In the genomic region with DNA sequence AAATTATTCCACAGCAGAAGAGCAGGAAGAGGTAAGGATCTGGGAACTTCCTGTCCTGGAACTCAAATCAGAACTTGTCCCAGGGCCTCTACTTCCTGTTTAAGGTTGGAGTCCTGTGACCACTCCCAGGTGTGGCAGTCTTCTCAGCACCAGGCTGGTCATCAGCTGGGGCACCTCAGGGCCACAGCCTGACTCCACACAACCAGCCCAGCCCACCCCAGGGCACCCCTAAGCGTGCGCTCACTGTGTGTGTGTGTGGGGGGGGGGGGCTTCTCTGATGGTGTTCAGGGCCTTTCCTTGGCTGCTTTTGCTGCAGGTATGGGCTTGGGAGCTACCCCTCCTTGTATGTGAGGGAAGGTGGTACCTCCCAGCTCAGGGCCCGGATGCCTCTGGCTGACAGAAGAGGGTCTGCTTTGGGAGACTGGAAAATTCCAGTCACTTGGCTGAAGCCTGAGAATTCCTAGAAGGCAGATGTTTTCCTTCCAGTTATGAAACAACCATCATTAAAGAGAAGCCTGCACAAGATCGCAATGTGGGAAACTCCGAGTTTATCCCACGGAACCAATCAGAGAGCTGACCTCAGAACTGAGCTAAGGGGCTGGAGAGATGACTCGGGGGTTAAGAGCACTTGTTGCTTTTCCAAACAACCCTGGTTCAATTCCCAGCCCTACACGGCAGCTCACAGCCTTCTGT, we compare ENCODE assay signal across 11 mouse cellular contexts. TPM values are rescaled to one million over a fixed set of nuclear protein-coding genes. Genes with fewer than 3 reads are reported as not detected.
A peak's percentile ranks its signal among the peaks of the same experiment; 100 is the strongest.
DNase-seq lines count a peak whose midpoint lies in the region; ATAC-seq and TF ChIP-seq lines count a peak whose summit lies in the region.
"Had no signal": no experiment of that assay in that cellular context is flagged by ENCODE, and none has a peak within 500 bp of the region (broad histone marks: within the 10 kb centered on the region; RNA-seq: fewer than 3 reads in every experiment).

No protein-coding gene starts in this region.

- H3K36me3 ChIP-seq in ES-Bruce4 (ENCODE audit: control insufficient read depth, insufficient read depth, low read length, poor library complexity, severe bottlenecking), result peaks cover 2% of the 10 kb centered on the region; the same call in 1 of the 2 replicates
- H3K36me3 ChIP-seq in heart, adult 2 months (ENCODE audit: control insufficient read depth, insufficient read depth, low read length), result no peaks in the 10 kb centered on the region
- no peaks in the 10 kb centered on the region for H3K36me3 ChIP-seq in kidney, embryonic 15.5 days
- H3K36me3 ChIP-seq: neural tube, embryonic 13.5 days had no signal

- no peaks in the 10 kb centered on the region for H3K79me2 ChIP-seq in heart, adult 2 months (replicated peaks; ENCODE audit: control insufficient read depth, insufficient read depth, low read length)

- ATAC-seq in kidney, embryonic 15.5 days (replicated peaks; ENCODE audit: low FRiP score), result no peak; the same call in 1 of the 2 replicates
- no peak for ATAC-seq in erythroblast, adult 5-6 weeks (replicated peaks; ENCODE audit: low FRiP score, poor library complexity, severe bottlenecking)

- H3K4me1 ChIP-seq in ES-Bruce4 (ENCODE audit: control insufficient read depth, insufficient read depth, low read length), result peaks cover 5% of the 10 kb centered on the region
- H3K4me1 ChIP-seq in heart, adult 2 months (ENCODE audit: control insufficient read depth, insufficient read depth, low read length), result peaks cover 7% of the 10 kb centered on the region
- peaks cover 58% of the 10 kb centered on the region for H3K4me1 ChIP-seq in kidney, embryonic 15.5 days

- intact Hi-C loops in heart, adult 2 months (cut with DNase I), result loop anchor here (2.0 to 5.0 kb wide), 2 partner anchors 31 to 36 kb away; a partner anchor contains a TSS

- TF ChIP-seq EP300 in ES-Bruce4 (IDR thresholded peaks at IDR 0.05; ENCODE audit: insufficient read depth, low read depth, low read length), result 0 out of 2 replicates have a peak, but pooled peaks have one; percentile 4
- TF ChIP-seq EP300 in heart, adult 2 months (IDR thresholded peaks at IDR 0.05; ENCODE audit: insufficient read depth, low read depth, low read length), result 0 out of 2 replicates have a peak, but pooled peaks have one; percentile 28

- 40% methylated on average over 8 of the region's 8 CpGs for WGBS in heart, adult 2 months
- 58% methylated on average over 8 of the region's 8 CpGs for WGBS in kidney, embryonic 15.5 days

- H3K27ac ChIP-seq in ES-Bruce4 (ENCODE audit: insufficient read depth, low read length), result peak overlapping the region; percentile 78
- peak overlapping the region; percentile 76 for H3K27ac ChIP-seq in heart, adult 2 months
- H3K27ac ChIP-seq in kidney, embryonic 15.5 days, result peak overlapping the region; percentile 69
- H3K27ac ChIP-seq: neural tube, embryonic 13.5 days had no signal

- TF ChIP-seq POLR2A in ES-Bruce4 (IDR thresholded peaks at IDR 0.05; ENCODE audit: insufficient read depth, low read length), result no peak
- TF ChIP-seq POLR2A in heart, adult 2 months (IDR thresholded peaks at IDR 0.05; ENCODE audit: insufficient read depth, low read depth, low read length), result no peak

- no peak overlapping the region for H3K4me3 ChIP-seq in ES-Bruce4 (ENCODE audit: low read depth, low read length)
- no peak overlapping the region for H3K4me3 ChIP-seq in heart, adult 2 months
- H3K4me3 ChIP-seq in kidney, embryonic 15.5 days (replicated peaks), result no peak overlapping the region
- H3K4me3 ChIP-seq: neural tube, embryonic 13.5 days had no signal

- no peak for TF ChIP-seq CTCF in ES-Bruce4 (IDR thresholded peaks at IDR 0.05; ENCODE audit: low read depth, low read length)
- TF ChIP-seq CTCF in heart, adult 2 months (IDR thresholded peaks at IDR 0.05), result no peak

- peak; percentile 52 to 63 for DNase-seq in heart, adult 2 months
- peak; percentile 44 for DNase-seq in lung, postnatal 14 days
- no peak for DNase-seq in layer of hippocampus, adult 9-11 months
- DNase-seq in frontal cortex, adult 2 months (ENCODE audit: extremely low spot score in 1 of 2, low spot score in 1 of 2), result no peak
- DNase-seq in ovary, adult 18-20 months (ENCODE audit: low spot score), result no peak
- DNase-seq: cerebellum, adult 11 months had no signal

- H3K9me3 ChIP-seq in ES-Bruce4 (replicated peaks; ENCODE audit: control insufficient read depth, insufficient read depth, low read length, poor library complexity, severe bottlenecking), result no peaks in the 10 kb centered on the region
- H3K9me3 ChIP-seq in kidney, embryonic 15.5 days (replicated peaks), result no peaks in the 10 kb centered on the region
- H3K9me3 ChIP-seq: neural tube, embryonic 13.5 days had no signal

- no peaks in the 10 kb centered on the region for H3K27me3 ChIP-seq in ES-Bruce4 (ENCODE audit: control insufficient read depth, insufficient read depth, low read length, poor library complexity, severe bottlenecking)
- H3K27me3 ChIP-seq in heart, adult 2 months (ENCODE audit: control insufficient read depth, insufficient read depth, low read length), result no peaks in the 10 kb centered on the region
- H3K27me3 ChIP-seq in kidney, embryonic 15.5 days, result no peaks in the 10 kb centered on the region

- peak overlapping the region; percentile 21; the same call in 1 of the 2 replicates for H3K9ac ChIP-seq in ES-Bruce4 (ENCODE audit: low read depth, poor library complexity, severe bottlenecking)
- peak overlapping the region; percentile 18; the same call in 1 of the 2 replicates for H3K9ac ChIP-seq in heart, adult 2 months (ENCODE audit: low read depth, low read length)
- no peak overlapping the region for H3K9ac ChIP-seq in kidney, embryonic 15.5 days
- H3K9ac ChIP-seq: neural tube, embryonic 13.5 days had no signal

- H3K4me2 ChIP-seq in kidney, embryonic 15.5 days, result no peak overlapping the region
- H3K4me2 ChIP-seq: neural tube, embryonic 13.5 days had no signal

RNA-seq across cellular contexts. Expression of a gene that starts 4.6 kb away (rescaled TPM):
- polyA plus RNA-seq in ES-Bruce4 (2011; ENCODE audit: insufficient read depth, insufficient read length, low read depth, missing spikeins), result 501 and 504 TPM in 2 replicates
- total RNA-seq in heart, adult 2 months (2021), result 1 to 10 TPM; 6.1 to 7.7 TPM
- polyA plus RNA-seq in heart, adult 2 months (2012; rRNA removed), result 16.1 and 52.2 TPM in 2 replicates
- polyA plus RNA-seq in kidney, embryonic 15.5 days (2015; fragmentation: Nextera tagmentation; extraction: Ambion mirVana), result 55.2 and 59.7 TPM in 2 replicates
- 31.8 and 47.3 TPM in 2 replicates for total RNA-seq in erythroblast, adult 5-6 weeks (2015; ENCODE audit: low replicate concordance)
- 0.70 and 11.8 TPM in 2 replicates for total RNA-seq in erythroblast, adult 5-6 weeks (2017; ENCODE audit: low replicate concordance)
- 28.8 and 33.2 TPM in 2 replicates for polyA plus RNA-seq in frontal cortex, adult 2 months (2012; rRNA removed)

RNA-seq across cellular contexts. Expression of a gene that starts 15.8 kb away (rescaled TPM):
- 720 and 786 TPM in 2 replicates for polyA plus RNA-seq in ES-Bruce4 (2011; ENCODE audit: insufficient read depth, insufficient read length, low read depth, missing spikeins)
- total RNA-seq in heart, adult 2 months (2021), result 100 to 1,000 TPM; 107 to 113 TPM
- polyA plus RNA-seq in heart, adult 2 months (2012; rRNA removed), result 368 and 425 TPM in 2 replicates
- polyA plus RNA-seq in kidney, embryonic 15.5 days (2015; fragmentation: Nextera tagmentation; extraction: Ambion mirVana), result 897 and 954 TPM in 2 replicates
- total RNA-seq in erythroblast, adult 5-6 weeks (2015; ENCODE audit: low replicate concordance), result 133 and 151 TPM in 2 replicates
- total RNA-seq in erythroblast, adult 5-6 weeks (2017; ENCODE audit: low replicate concordance), result 41.4 and 47.4 TPM in 2 replicates
- polyA plus RNA-seq in frontal cortex, adult 2 months (2012; rRNA removed), result 46.6 and 48.9 TPM in 2 replicates

RNA-seq across cellular contexts. Expression of a gene that starts 15.9 kb away (rescaled TPM):
- 3.1 TPM in 1 of 2 replicates, not detected in the other for polyA plus RNA-seq in ES-Bruce4 (2011; ENCODE audit: insufficient read depth, insufficient read length, low read depth, missing spikeins)
- not detected for total RNA-seq in heart, adult 2 months (2021)
- not detected in 2 replicates for polyA plus RNA-seq in heart, adult 2 months (2012; rRNA removed)
- 0.39 TPM in 1 of 2 replicates, not detected in the other for polyA plus RNA-seq in kidney, embryonic 15.5 days (2015; fragmentation: Nextera tagmentation; extraction: Ambion mirVana)
- total RNA-seq in erythroblast, adult 5-6 weeks (2015; ENCODE audit: low replicate concordance), result not detected in 2 replicates
- not detected in 2 replicates for total RNA-seq in erythroblast, adult 5-6 weeks (2017; ENCODE audit: low replicate concordance)
- not detected in 2 replicates for polyA plus RNA-seq in frontal cortex, adult 2 months (2012; rRNA removed)
- total RNA-seq: left cerebral cortex, postnatal 25 days had no signal
- polyA plus RNA-seq: neural tube, embryonic 13.5 days had no signal

RNA-seq across cellular contexts. Expression of a gene that starts 21.5 kb away (rescaled TPM):
- polyA plus RNA-seq in ES-Bruce4 (2011; ENCODE audit: insufficient read depth, insufficient read length, low read depth, missing spikeins), result 1.8 and 3.9 TPM in 2 replicates
- under 1 TPM; 0.32 to 0.34 TPM for total RNA-seq in heart, adult 2 months (2021)
- 1.1 and 2.0 TPM in 2 replicates for polyA plus RNA-seq in heart, adult 2 months (2012; rRNA removed)
- 4.3 and 21.7 TPM in 2 replicates for polyA plus RNA-seq in kidney, embryonic 15.5 days (2015; fragmentation: Nextera tagmentation; extraction: Ambion mirVana)
- not detected in 2 replicates for total RNA-seq in erythroblast, adult 5-6 weeks (2015; ENCODE audit: low replicate concordance)
- 1.5 TPM in 1 of 2 replicates, not detected in the other for total RNA-seq in erythroblast, adult 5-6 weeks (2017; ENCODE audit: low replicate concordance)
- polyA plus RNA-seq in frontal cortex, adult 2 months (2012; rRNA removed), result 0.15 TPM in 1 of 2 replicates, not detected in the other
- total RNA-seq: left cerebral cortex, postnatal 25 days had no signal

RNA-seq across cellular contexts. Expression of a gene that starts 30.4 kb away (rescaled TPM):
- polyA plus RNA-seq in ES-Bruce4 (2011; ENCODE audit: insufficient read depth, insufficient read length, low read depth, missing spikeins), result 9.4 and 9.7 TPM in 2 replicates
- 1 to 10 TPM; 4.0 to 5.8 TPM for total RNA-seq in heart, adult 2 months (2021)
- polyA plus RNA-seq in heart, adult 2 months (2012; rRNA removed), result 13.0 and 14.1 TPM in 2 replicates
- polyA plus RNA-seq in kidney, embryonic 15.5 days (2015; fragmentation: Nextera tagmentation; extraction: Ambion mirVana), result 19.5 and 23.5 TPM in 2 replicates
- 0.38 and 3.8 TPM in 2 replicates for total RNA-seq in erythroblast, adult 5-6 weeks (2015; ENCODE audit: low replicate concordance)
- total RNA-seq in erythroblast, adult 5-6 weeks (2017; ENCODE audit: low replicate concordance), result 1.5 and 3.3 TPM in 2 replicates
- polyA plus RNA-seq in frontal cortex, adult 2 months (2012; rRNA removed), result 6.9 and 7.1 TPM in 2 replicates

Comparison
In these comparisons a context has a peak if more than half of its experiments do, and no peak if none do; other contexts are left out.
1. DNase-seq: peak in heart, adult 2 months (2 of 2) and lung, postnatal 14 days (single experiment); none in layer of hippocampus, adult 9-11 months (single experiment), frontal cortex, adult 2 months (0 of 2) and ovary, adult 18-20 months (single experiment).
2. Peak in every context shown above with its lines, with median percentiles within 50 percentile points of each other: H3K27ac ChIP-seq.